Mouse (Mus musculus): ENCODE results near the gene Macrod2. TPM values are rescaled to one million over a fixed set of nuclear protein-coding genes. Genes with fewer than 3 reads are reported as not detected.

Macrod2 gene
- polyA plus RNA-seq, 1 experiment from 2014 or later, result 38.0 TPM

GRCm38 (mm10) chr2:141738702-141739101 lies 1343.6 kb downstream of the Macrod2 start:
- no peak overlapping the region for H3K27ac ChIP-seq
- H3K4me3 ChIP-seq, result no peak overlapping the region
- no peaks in the 10 kb centered on the region for H3K36me3 ChIP-seq
- no peaks in the 10 kb centered on the region for H3K4me1 ChIP-seq (replicated peaks)
- WGBS, result 84% methylated on average over 1 of the region's 1 CpGs
- no peak for DNase-seq (ENCODE audit: low spot score)
- H3K9me3 ChIP-seq, result no peaks in the 10 kb centered on the region
- no peaks in the 10 kb centered on the region for H3K27me3 ChIP-seq (ENCODE audit: insufficient read depth, poor library complexity, severe bottlenecking)

GRCm38 (mm10) chr2:141740318-141740717 lies 1345.2 kb downstream of the Macrod2 start:
- no peaks in the 10 kb centered on the region for H3K9me3 ChIP-seq
- DNase-seq (ENCODE audit: low spot score), result peak; percentile 2
- WGBS, result 77% methylated on average over 5 of the region's 5 CpGs

DNA sequence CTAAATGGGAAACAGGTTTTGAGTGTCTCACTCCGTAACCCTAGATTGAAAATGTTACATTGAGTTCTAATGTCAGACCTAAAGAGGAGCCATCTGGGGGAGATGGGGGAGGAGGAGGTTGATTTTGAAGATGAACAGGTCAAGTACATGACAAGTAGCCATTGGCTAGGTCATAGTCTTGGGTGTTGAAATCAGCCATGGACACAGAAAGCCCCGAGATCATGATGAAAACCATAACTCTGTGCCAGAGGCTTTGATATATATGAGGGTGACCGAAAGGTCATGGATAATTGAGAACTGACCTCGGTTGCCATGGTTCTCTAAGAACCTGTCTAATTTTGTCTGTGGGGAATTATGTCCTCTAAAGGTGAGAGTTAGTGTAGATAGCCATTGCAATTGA lies 1405.1 kb downstream of the Macrod2 start:
- H3K36me3 ChIP-seq, result no peaks in the 10 kb centered on the region
- H3K27ac ChIP-seq, result no peak overlapping the region
- WGBS, result 75% methylated on average over 4 of the region's 4 CpGs
- H3K9me3 ChIP-seq, result no peaks in the 10 kb centered on the region
- DNase-seq (ENCODE audit: low spot score), result no peak
- no peaks in the 10 kb centered on the region for H3K4me1 ChIP-seq (replicated peaks)
- H3K4me3 ChIP-seq, result no peak overlapping the region
- H3K27me3 ChIP-seq (ENCODE audit: insufficient read depth, poor library complexity, severe bottlenecking), result no peaks in the 10 kb centered on the region

More at GRCm38 (mm10) chr2:141740318-141740717, 1345.2 kb downstream of the Macrod2 start:
- Histone ChIP-seq H3K4me3 (no peak overlapping the region), H3K27me3 (ENCODE audit: insufficient read depth, poor library complexity, severe bottlenecking) (no peaks in the 10 kb centered on the region), H3K4me1 (replicated peaks) (no peaks in the 10 kb centered on the region), H3K36me3 (no peaks in the 10 kb centered on the region), H3K27ac (no peak overlapping the region)

DNA sequence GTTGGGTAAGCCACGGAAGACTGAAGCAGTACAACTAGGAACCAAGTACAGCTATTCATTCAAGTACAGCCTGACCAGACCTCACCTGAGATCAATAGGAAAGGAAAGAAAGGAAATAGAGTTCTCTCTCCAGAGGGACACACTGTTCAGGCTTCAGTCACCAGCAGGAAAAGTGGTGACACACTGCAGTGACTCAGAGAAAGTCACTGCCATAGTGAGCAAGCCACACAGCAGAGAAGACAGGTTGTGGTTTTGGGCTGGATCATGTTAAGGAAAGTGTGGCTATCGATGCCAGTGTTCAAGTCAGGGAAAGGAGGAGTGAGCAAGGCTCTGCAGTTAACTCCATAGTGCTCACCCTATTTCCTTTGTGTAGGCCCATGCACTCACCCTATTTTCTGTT lies 1405.8 kb downstream of the Macrod2 start:
- H3K4me1 ChIP-seq (replicated peaks), result no peaks in the 10 kb centered on the region
- H3K9me3 ChIP-seq, result no peaks in the 10 kb centered on the region
- no peak overlapping the region for H3K4me3 ChIP-seq
- 71% methylated on average over 2 of the region's 2 CpGs for WGBS
- no peaks in the 10 kb centered on the region for H3K27me3 ChIP-seq (ENCODE audit: insufficient read depth, poor library complexity, severe bottlenecking)
- H3K27ac ChIP-seq, result no peak overlapping the region
- H3K36me3 ChIP-seq, result no peaks in the 10 kb centered on the region
- no peak for DNase-seq (ENCODE audit: low spot score)

- Histone ChIP-seq H3K36me3 (no peaks in the 10 kb centered on the region), H3K27me3 (ENCODE audit: insufficient read depth, poor library complexity, severe bottlenecking) (no peaks in the 10 kb centered on the region), H3K9me3 (no peaks in the 10 kb centered on the region), H3K4me3 (no peak overlapping the region), H3K27ac (no peak overlapping the region), H3K4me1 (replicated peaks) (no peaks in the 10 kb centered on the region)
- DNase-seq (ENCODE audit: low spot score), result no peak
- WGBS, result 90% methylated on average over 4 of the region's 4 CpGs
These were observed 1421.2 kb downstream of the Macrod2 start for GRCm38 (mm10) chr2:141816266-141816665.

DNA sequence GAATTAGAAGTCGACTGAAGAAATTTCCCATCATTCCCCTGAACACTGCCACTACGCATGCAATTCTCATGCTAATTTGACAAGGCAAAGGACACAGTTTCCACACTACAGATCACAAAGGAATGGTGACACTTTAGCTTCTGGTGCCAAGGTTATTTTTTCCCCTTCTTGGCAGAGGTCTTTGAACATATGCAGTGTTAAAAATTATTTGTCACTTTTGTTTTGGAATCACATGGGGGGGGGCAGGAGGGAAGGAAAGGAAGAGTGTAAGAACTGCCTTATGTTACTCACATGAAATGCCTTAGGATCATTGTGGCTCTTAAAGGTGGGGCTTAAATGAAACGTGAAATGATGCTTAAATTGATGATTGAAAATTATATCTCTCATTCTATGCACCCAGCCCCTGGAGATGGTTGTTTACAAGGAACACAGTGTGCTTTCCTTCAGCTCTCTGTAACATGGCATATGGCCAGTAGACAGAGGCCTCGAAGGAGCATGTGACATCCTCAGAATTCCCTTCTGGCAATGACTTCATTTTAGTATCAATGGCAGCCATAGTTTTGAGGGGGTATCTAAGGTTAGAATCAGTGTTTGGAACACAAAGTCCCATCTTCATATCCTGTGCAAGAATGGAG lies 1422.6 kb downstream of the Macrod2 start:
- Histone ChIP-seq H3K27me3 (ENCODE audit: insufficient read depth, poor library complexity, severe bottlenecking) (no peaks in the 10 kb centered on the region), H3K27ac (no peak overlapping the region), H3K9me3 (no peaks in the 10 kb centered on the region), H3K36me3 (no peaks in the 10 kb centered on the region), H3K4me1 (replicated peaks) (no peaks in the 10 kb centered on the region), H3K4me3 (no peak overlapping the region)
- WGBS, result 78% methylated on average over 4 of the region's 4 CpGs
- no peak for DNase-seq (ENCODE audit: low spot score)

- H3K36me3 ChIP-seq, result no peaks in the 10 kb centered on the region
- H3K9me3 ChIP-seq, result no peaks in the 10 kb centered on the region
- H3K4me3 ChIP-seq, result no peak overlapping the region
- no peaks in the 10 kb centered on the region for H3K27me3 ChIP-seq (ENCODE audit: insufficient read depth, poor library complexity, severe bottlenecking)
- no peak for DNase-seq (ENCODE audit: low spot score)
- no peaks in the 10 kb centered on the region for H3K4me1 ChIP-seq (replicated peaks)
- H3K27ac ChIP-seq, result no peak overlapping the region
These were observed 1425.7 kb downstream of the Macrod2 start for GRCm38 (mm10) chr2:141820795-141821194.

- Histone ChIP-seq H3K4me3 (no peak overlapping the region), H3K27ac (no peak overlapping the region), H3K9me3 (no peaks in the 10 kb centered on the region), H3K36me3 (no peaks in the 10 kb centered on the region), H3K27me3 (ENCODE audit: insufficient read depth, poor library complexity, severe bottlenecking) (no peaks in the 10 kb centered on the region), H3K4me1 (replicated peaks) (no peaks in the 10 kb centered on the region)
- DNase-seq (ENCODE audit: low spot score), result no peak
- WGBS, result 70% methylated on average over 8 of the region's 8 CpGs
These were observed 1430.7 kb downstream of the Macrod2 start for GRCm38 (mm10) chr2:141825606-141826495.

DNA sequence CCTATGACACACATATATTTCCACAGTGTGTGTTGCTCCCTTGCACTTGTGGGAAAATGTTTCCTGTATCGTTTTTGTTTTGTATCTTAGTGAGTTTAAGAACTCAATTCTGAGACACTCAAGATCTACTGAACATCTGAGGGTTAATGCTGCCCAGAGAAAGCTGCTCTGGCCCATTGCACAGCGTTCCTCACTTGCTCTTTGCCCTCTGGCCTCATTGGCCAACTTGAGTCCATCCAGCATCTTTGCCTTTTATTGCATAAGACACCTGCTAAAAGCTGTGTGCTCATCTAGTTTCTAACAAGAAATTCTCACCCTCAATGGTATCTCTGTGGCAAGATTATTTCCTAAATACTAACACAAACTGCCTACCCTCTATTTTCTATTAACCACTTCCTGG lies 1435.4 kb downstream of the Macrod2 start:
- Histone ChIP-seq H3K4me3 (no peak overlapping the region), H3K9me3 (no peaks in the 10 kb centered on the region), H3K27me3 (ENCODE audit: insufficient read depth, poor library complexity, severe bottlenecking) (no peaks in the 10 kb centered on the region), H3K36me3 (no peaks in the 10 kb centered on the region), H3K27ac (no peak overlapping the region), H3K4me1 (replicated peaks) (no peaks in the 10 kb centered on the region)
- no peak for DNase-seq (ENCODE audit: low spot score)
- 78% methylated on average over 2 of the region's 2 CpGs for WGBS

DNA sequence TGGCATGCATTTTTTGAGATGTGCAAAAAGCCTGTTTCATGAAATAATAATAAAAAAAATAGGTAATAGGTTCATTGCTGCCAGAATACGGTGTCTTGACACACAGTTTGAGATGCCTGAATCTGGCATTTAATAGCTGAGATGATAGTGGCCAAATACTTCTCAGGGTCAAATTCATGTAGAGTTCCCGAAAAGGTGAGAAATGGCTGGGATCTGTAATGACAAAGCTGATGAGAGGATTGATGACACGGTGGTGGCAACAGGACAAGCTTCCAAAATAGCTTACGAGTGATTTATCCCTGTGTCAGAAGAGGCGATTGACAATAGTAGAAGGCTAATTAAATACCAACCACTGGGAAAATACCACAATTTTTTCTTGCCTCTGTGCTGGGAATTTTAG lies 1436.4 kb downstream of the Macrod2 start:
- no peaks in the 10 kb centered on the region for H3K4me1 ChIP-seq (replicated peaks)
- DNase-seq (ENCODE audit: low spot score), result no peak
- no peaks in the 10 kb centered on the region for H3K9me3 ChIP-seq
- no peaks in the 10 kb centered on the region for H3K27me3 ChIP-seq (ENCODE audit: insufficient read depth, poor library complexity, severe bottlenecking)
- no peak overlapping the region for H3K27ac ChIP-seq
- no peak overlapping the region for H3K4me3 ChIP-seq
- no peaks in the 10 kb centered on the region for H3K36me3 ChIP-seq
- 91% methylated on average over 5 of the region's 5 CpGs for WGBS

DNA sequence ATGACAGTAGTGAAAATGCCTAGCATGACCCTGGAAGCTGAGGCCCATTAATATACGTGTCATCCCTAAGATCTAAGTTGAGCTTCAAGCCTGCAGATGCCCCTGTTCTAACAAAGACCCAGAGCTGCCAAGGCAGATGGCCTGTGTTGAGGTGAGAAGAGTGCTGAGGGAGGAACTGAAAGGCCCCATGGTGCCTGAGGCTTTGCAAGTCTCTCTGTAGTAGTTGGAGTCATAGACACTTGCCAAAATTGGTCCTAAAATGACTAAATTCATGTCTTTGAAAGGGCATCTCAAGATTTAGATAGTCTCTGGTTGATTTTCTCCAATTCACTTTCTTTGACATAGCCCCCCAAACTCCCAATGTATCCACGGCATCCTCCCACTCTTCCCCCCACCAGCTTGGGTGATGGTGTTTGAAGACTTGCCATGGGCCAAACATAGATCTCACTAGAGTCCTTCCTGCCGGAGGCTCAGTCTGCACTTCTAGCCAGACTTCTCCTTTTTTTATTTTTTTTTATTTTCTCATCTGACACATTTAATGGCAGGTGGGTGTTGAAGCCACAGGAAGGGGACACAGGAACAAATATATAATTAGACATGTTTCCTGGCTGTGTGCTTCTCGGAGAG lies 1439.2 kb downstream of the Macrod2 start:
- H3K4me1 ChIP-seq (replicated peaks), result no peaks in the 10 kb centered on the region
- 95% methylated on average over 4 of the region's 4 CpGs for WGBS
- DNase-seq (ENCODE audit: low spot score), result no peak

DNA sequence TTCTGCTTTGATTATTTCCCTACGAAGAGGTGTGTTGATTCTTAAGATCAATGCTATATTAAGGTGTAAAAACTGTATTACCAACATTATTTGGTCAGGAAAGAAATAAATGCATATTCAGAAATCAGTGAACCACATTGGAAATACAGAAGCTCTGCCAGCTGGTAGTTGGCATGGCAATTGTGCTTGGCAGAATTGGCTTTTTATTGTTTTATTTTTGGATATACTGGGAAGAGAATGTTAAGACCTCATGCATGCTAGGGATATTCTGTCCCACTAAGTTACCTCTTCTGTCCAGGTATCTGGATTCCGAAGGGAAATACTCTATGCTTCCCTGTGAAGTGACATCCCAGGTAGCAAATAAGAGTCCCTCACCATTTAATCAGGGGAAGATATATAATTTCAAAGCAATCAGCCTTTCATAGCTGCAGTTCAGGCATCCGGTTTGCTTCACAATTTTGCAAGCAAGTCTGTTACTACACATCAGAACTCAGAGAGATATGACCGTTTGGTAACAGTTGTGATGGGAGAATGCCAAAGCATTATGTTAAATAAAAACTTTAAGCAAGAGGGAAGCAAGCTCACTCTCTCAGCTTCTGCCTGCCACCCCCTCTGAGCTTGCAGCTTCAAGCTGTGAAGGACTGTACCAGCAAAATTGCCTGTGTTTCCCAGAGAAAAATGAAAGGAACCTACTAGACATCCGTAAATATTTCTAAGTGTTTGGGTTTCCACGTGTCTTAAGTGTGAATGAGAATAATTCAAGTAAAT lies 1449.5 kb downstream of the Macrod2 start:
- Histone ChIP-seq H3K36me3 (no peaks in the 10 kb centered on the region), H3K4me1 (replicated peaks) (no peaks in the 10 kb centered on the region), H3K9me3 (no peaks in the 10 kb centered on the region), H3K27ac (no peak overlapping the region), H3K27me3 (ENCODE audit: insufficient read depth, poor library complexity, severe bottlenecking) (no peaks in the 10 kb centered on the region), H3K4me3 (no peak overlapping the region)
- DNase-seq (ENCODE audit: low spot score), result no peak
- 88% methylated on average over 6 of the region's 6 CpGs for WGBS

More for the DNA sequence above, 1439.2 kb downstream of the Macrod2 start:
- Histone ChIP-seq H3K27ac (no peak overlapping the region), H3K9me3 (no peaks in the 10 kb centered on the region), H3K4me3 (no peak overlapping the region), H3K36me3 (no peaks in the 10 kb centered on the region), H3K27me3 (ENCODE audit: insufficient read depth, poor library complexity, severe bottlenecking) (no peaks in the 10 kb centered on the region)

Measured in hindbrain, embryonic 10.5 days (tissue).